Mouse (Mus musculus): ENCODE data around the gene Tdrd7.

Tdrd7 gene

GRCm38 (mm10) chr4:46041761-46042504 lies 76.8 kb downstream of the Tdrd7 start:
- no peak for DNase-seq (ENCODE audit: low spot score in 2 of 2)

DNA sequence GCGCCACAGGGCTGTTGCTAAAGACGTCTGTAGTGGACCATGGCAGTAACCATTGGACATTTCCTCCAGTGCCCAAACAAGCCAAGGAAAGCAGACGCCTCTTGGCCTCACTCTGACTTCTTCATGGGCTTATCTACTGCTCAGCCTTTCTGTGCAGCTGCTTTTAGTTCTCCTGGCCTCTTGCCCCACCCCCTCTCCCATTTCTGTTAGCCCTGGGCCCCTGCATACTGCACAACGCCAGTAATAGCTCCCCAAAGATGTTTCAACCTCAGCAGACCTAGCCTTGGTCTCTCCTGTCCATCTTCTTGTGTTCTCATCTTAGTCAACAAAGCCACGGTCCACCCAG lies 77.3 kb downstream of the Tdrd7 start:
- no peak for DNase-seq (ENCODE audit: low spot score in 2 of 2)

GRCm38 (mm10) chr4:46043361-46043760 lies 78.2 kb downstream of the Tdrd7 start:
- no peak for DNase-seq (ENCODE audit: low spot score in 2 of 2)

GRCm38 (mm10) chr4:46047971-46048370 lies 82.8 kb downstream of the Tdrd7 start:
- no peak for DNase-seq (ENCODE audit: low spot score in 2 of 2)

DNA sequence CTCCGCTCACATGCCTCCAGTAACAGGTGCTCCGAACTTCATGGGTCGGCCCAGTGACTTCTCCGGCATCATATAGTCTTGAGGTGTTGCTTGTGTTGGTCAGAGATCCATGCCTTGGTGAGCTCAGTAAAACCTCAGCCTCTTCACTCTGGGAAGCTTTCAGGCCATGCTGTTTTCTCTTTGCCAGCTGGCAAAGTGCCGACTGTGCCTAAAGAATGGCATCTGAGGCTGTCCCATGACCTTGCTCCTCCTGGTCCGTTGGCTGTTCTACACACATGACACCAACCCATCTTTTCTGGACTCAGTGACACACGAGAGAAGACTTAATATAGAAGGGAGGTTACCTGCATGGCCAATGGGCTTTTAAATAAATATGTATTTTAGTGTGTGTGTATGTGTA lies 83.3 kb downstream of the Tdrd7 start:
- DNase-seq (ENCODE audit: low spot score in 2 of 2) = no peak

GRCm38 (mm10) chr4:46053323-46054107 lies 88.4 kb downstream of the Tdrd7 start:
- peak in 1 of 2 experiments; percentile 69 for DNase-seq (ENCODE audit: low spot score in 2 of 2)

- peak in 1 of 2 experiments; percentile 47 for DNase-seq (ENCODE audit: low spot score in 2 of 2)
These were observed 91.0 kb downstream of the Tdrd7 start for GRCm38 (mm10) chr4:46056163-46056562.

DNA sequence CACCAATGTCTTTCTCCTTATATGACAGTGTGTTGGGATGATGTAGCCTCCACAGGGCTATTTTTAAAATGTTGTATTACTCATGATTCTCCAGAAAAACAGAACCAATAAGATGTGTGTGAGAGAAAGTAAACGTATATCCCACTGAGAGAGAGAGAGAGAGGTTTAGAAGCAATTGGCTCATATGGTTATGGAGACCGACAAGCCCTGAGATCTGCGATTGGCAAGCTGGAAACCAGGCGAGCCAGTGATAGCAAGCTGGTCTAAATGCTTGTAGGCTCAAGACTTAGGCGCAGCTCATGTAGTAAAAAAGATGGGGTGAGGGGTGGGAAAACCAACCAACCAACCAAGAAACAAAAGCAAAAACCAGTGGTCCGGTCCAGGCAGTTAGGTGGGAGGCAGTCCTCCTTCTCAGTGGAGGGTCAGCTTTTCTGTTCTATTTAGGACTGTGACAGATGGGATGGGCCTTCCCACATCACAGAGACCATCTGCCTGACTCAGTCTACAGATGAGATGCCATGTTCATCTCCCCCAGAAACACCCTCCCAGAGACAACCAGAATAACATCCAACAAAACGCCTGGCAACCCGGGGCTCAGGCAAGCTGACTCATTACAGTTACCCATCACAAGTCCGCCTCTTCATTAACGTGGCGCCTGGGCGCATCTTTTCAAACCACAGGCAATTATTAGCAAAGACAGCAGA lies 96.3 kb downstream of the Tdrd7 start:
- DNase-seq (ENCODE audit: low spot score in 2 of 2) = peak; percentile 88 to 94

DNA sequence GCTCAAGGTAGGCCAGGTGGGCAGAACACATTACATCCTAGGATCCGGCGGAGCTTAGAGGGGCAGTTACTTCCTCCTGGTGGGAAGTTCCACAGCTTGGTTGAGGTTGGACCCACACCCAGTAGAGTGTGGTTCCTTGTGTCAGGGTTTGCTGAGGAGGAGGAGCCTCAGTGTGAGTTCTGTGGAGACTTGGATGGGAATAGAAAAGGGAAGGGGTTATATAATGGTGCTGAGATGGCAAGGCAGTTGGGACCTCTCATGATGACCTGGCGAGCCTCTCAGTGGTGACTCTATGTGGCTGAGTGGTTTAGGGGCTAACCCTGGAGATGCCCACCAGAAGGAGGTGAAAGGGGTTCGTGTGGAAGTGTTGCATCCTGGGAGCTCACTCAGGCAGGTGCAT lies 98.7 kb downstream of the Tdrd7 start:
- no peak for DNase-seq (ENCODE audit: low spot score in 2 of 2)

DNA sequence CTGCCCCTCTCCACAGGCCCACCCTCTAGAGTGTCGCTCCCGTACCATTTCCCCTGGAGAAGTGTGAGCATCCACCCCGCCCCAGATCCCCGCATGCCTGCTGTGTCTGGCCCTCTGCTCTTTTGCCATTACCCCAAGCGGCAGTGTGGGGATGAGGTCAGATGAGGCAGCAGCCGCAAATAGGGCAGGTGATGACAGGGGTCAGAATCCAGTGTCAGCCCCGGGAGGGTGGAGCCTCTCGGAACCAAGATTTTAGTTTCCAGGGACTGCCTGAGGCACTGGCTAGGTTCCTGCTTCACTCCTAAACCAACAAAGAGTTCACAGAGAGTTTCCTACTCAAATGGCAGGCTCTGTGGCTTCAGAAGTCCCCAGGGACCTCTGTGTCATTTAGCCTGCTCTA lies 99.1 kb downstream of the Tdrd7 start:
- no peak for DNase-seq (ENCODE audit: low spot score in 2 of 2)

- DNase-seq (ENCODE audit: low spot score in 2 of 2) = no peak
These were observed 99.8 kb downstream of the Tdrd7 start for GRCm38 (mm10) chr4:46064961-46065360.

DNA sequence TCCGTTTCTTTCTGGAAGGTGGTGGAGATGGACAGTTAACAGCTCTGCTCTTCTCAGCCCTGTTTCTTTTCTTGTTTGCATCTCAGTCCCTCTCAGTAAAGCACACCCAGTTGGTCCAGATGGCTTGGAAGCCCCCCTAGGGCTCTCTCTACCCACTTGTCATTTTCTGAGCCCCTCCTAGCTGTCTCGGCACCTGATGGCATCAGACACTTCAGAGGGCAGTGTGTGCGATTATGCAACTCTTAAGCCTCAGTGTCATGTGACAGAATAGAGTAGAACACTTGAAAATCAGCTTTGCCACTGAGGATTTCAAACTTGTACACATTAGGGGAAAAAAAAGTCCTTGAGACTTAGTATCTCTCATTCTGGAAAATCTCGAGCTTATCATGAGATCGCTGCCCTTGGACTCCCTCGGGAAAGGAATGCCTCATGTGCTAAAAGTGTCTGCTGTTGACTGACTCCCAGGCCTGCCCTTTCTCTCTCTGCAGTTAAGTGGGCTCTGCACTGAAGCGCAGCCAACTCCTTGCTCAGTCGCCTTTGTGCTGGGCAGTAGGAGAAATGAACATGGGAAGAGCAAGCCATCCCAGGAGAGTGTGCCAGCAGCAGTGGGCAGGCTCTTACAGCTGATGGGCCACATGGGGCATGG lies 100.7 kb downstream of the Tdrd7 start:
- no peak for DNase-seq (ENCODE audit: low spot score in 2 of 2)

GRCm38 (mm10) chr4:46068060-46068459 lies 102.9 kb downstream of the Tdrd7 start:
- DNase-seq (ENCODE audit: low spot score in 2 of 2) = no peak

DNA sequence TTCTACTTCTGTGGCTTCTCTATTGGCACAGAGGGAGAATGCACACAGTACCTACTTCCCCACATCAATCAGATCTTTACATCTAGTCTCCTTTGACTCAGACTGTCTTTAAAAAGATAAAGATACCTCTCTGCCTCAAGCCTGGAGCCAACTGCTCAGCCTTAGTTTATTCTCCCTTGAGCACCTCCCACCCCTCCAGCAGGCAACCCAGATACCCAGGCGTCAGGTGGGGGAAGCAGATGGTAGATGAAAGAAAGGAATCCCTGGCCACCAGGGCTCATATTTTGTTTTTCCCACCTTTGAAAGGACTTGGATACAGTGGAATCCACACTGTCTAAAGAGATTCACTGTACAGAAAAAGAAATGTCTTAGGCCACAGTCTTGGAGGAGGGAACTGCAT lies 103.4 kb downstream of the Tdrd7 start:
- DNase-seq (ENCODE audit: low spot score in 2 of 2) = peak in 1 of 2 experiments; percentile 69

DNA sequence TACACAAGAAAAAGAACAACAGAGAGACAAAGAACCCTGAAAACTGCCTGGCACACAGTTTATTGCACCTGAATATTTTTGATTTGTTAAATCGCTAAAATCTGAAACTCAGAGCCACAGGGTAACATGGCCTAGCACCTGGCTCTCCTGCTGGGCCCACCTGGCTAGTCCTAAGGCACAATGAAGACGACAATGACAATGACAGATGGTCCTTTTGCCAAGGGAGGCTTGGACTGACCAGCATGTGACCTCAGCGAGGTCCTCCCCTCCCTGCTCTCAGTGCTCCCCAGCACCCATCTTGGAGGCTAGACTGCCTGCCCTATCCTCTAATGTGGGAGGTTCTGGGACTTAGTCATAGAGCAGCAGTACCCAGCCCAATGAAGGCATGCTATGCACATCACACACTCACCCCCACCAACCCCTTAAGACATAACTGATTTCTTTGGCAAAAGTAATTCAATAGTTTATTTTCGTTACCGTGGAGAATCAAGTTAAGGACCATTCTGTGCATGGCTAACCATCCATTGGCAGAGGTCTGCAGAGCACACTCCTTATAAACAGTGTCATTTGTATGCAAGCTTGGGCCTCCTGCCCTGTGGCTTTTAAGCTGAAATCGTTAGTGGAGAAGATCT lies 104.8 kb downstream of the Tdrd7 start:
- DNase-seq (ENCODE audit: low spot score in 2 of 2) = no peak

GRCm38 (mm10) chr4:46072631-46073030 lies 107.5 kb downstream of the Tdrd7 start:
- no peak for DNase-seq (ENCODE audit: low spot score in 2 of 2)

DNA sequence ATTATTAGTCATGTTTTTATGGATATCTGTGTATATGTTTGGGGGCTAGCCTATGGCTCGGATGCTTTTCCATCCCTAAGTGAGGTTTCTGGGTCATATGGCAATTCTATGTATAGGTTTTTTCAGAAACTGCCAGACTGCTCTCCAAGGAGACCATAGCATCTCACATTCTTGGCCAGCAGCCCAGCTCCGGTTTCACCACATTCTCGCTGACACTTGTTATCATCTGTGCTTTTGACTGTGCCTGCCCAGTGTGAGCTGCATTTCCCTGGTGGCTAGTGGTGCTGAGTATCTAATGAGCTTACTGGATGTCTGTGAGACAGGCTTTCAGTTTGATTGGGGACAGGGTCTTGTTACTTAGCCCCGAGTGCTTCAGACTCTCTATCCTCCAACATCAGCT lies 108.6 kb downstream of the Tdrd7 start:
- peak in 1 of 2 experiments; percentile 66 for DNase-seq (ENCODE audit: low spot score in 2 of 2)

GRCm38 (mm10) chr4:46075664-46076063 lies 110.5 kb downstream of the Tdrd7 start:
- DNase-seq (ENCODE audit: low spot score in 2 of 2) = no peak

DNA sequence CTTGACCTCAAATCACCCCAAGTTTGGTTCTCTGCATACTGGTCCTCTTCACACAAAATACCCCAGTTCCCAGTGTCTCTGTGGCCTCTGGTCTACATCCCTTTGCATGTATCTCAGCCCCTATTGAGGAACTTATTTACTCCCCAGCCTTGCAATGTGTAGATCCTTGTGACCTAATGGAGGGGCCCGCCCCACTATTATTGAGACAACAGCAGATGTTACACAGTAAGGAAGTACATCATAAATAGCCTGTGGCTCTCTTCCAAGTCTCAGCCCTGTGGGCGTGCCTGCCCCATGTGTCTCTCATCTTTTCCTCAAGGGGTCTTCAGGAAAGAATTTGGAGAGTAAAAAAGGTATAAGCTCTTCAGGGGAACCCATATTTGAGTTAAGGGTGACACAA lies 111.8 kb downstream of the Tdrd7 start:
- no peak for DNase-seq (ENCODE audit: low spot score in 2 of 2)

DNA sequence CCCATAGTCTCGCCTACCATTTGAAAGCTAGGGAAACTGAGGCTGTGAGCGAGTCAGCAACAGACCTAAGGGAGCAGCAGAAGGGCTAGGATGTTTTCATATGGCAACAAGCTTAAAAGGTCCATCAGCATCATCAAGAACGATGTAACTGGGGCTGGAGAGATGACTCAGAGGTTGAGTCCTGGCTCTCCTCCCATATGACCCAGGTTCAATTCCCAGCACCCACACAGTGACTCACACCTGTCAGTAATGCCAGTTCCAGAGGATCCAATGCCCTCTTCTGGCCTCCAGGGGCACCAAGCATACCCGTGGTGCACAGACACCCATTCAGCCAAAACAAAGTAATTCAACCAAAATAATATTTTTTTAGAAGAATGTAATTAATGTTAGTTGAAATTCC lies 115.1 kb downstream of the Tdrd7 start:
- DNase-seq (ENCODE audit: low spot score in 2 of 2) = no peak

DNA sequence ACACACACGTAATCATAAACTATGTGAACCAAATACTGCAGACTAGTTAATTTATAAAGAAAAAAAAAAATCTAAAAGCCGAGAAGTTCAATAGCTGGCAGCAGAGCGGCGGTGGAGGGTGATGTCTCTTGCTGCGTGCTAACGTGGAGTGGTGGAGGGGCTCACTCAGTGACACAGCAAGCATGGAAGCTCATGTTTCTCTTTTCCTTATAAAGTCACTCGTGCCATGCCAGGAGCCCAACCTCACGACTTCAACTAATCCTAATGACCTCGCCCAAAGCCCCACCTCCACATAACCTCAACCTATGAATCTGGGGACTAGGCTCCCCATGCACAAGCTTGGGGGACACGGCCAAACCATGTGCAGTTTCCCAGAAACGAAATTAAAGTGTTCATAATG lies 117.4 kb downstream of the Tdrd7 start:
- no peak for DNase-seq (ENCODE audit: low spot score in 2 of 2)

Measured in left cerebral cortex, adult 9 months (tissue).